Mouse (Mus musculus) central nervous system, embryonic 18 days (tissue): Measurements from ENCODE around the gene Psmc6. TPM values are rescaled to one million over a fixed set of nuclear protein-coding genes. Genes with fewer than 3 reads are reported as not detected.

ENCODE experiments used
- polyA plus RNA-seq: library from polyadenylated mRNA; depleted of rRNA; stranded (reverse); fragments of >200 nt; gene quantifications from 2 replicates; pipeline ENCODE4 v1.2.3, GENCODE M21; 2012; rRNA removed

Gene Psmc6
- 137 and 151 TPM in 2 replicates for polyA plus RNA-seq

GRCm38 (mm10) chr14:45329589-45330181, at the start of gene Psmc6:
Gene Psmc6, plus strand, starts transcription at chr14:45329788.

GRCm38 (mm10) chr14:45318426-45319236, 11.0 kb upstream of the Psmc6 start, which contains the start of gene Ero1l:
Gene Ero1l, minus strand, starts transcription at chr14:45318771.

GRCm38 (mm10) chr14:45350931-45351859, 21.6 kb downstream of the Psmc6 start, which contains the start of gene Styx:
Gene Styx, plus strand, starts transcription at chr14:45351093.

Other genes with a start within 250 kb of the Psmc6 start
- gene Gpr137c, start 110.1 kb upstream of the Psmc6 start, polyA plus RNA-seq, result 24.9 and 25.5 TPM in 2 replicates
- 29.1 and 29.7 TPM in 2 replicates for gene Txndc16, start 109.5 kb upstream of the Psmc6 start, polyA plus RNA-seq
- 20.7 and 20.9 TPM in 2 replicates for gene Ero1l, start 11.0 kb upstream of the Psmc6 start, polyA plus RNA-seq
- 29.3 and 30.7 TPM in 2 replicates for gene Styx, start 21.3 kb downstream of the Psmc6 start, polyA plus RNA-seq
- gene Gnpnat1, start 75.1 kb downstream of the Psmc6 start, polyA plus RNA-seq, result 12.9 and 14.1 TPM in 2 replicates
- 52.5 and 61.8 TPM in 2 replicates for gene Fermt2, start 200.3 kb downstream of the Psmc6 start, polyA plus RNA-seq